Mouse (Mus musculus): ENCODE measurements at regions not wholly inside any gene's neighbourhood (a gene's known extent, or its start where the extent isn't known, plus 50 kb on each side); places are given as distances from the start of the nearest gene placed in this dataset.

- TF ChIP-seq EP300 (IDR thresholded peaks at IDR 0.05; ENCODE audit: insufficient read depth, low read depth, low read length) (no peak), POLR2A (IDR thresholded peaks at IDR 0.05; ENCODE audit: insufficient read depth, low read depth, low read length) (no peak), CTCF (IDR thresholded peaks at IDR 0.05) (no peak)
Measured at GRCm38 (mm10) chr7:137805361-137805760, 367.9 kb downstream of the Glrx3 start.

Measured in heart, adult 2 months (tissue).